Mouse (Mus musculus) layer of hippocampus, postnatal 25 days (tissue): Measurements from ENCODE around the gene Svs5. TPM values are rescaled to one million over a fixed set of nuclear protein-coding genes. Genes with fewer than 3 reads are reported as not detected.

ENCODE experiments used
- DNase-seq, 2 experiments: peaks; one replicate each; pipeline ENCODE4 v3.0.0; 2022; ENCODE audit warnings: mixed read lengths in 2 of 2, low spot score in 1 of 2; ENCODE audit errors: extremely low spot score in 1 of 2
- microRNA-seq, 2 experiments: library from miRNA; unstranded; fragments of <30 nt; microRNA quantifications; one replicate each; pipeline ENCODE4 v1.2.0; 2021
- total RNA-seq, 2 experiments: library from RNA; stranded (reverse); gene quantifications; 2 replicates each; pipeline ENCODE4 v1.2.3; 2021

The Svs5 gene
- total RNA-seq, 2 experiments from 2014 or later, result not detected

DNA sequence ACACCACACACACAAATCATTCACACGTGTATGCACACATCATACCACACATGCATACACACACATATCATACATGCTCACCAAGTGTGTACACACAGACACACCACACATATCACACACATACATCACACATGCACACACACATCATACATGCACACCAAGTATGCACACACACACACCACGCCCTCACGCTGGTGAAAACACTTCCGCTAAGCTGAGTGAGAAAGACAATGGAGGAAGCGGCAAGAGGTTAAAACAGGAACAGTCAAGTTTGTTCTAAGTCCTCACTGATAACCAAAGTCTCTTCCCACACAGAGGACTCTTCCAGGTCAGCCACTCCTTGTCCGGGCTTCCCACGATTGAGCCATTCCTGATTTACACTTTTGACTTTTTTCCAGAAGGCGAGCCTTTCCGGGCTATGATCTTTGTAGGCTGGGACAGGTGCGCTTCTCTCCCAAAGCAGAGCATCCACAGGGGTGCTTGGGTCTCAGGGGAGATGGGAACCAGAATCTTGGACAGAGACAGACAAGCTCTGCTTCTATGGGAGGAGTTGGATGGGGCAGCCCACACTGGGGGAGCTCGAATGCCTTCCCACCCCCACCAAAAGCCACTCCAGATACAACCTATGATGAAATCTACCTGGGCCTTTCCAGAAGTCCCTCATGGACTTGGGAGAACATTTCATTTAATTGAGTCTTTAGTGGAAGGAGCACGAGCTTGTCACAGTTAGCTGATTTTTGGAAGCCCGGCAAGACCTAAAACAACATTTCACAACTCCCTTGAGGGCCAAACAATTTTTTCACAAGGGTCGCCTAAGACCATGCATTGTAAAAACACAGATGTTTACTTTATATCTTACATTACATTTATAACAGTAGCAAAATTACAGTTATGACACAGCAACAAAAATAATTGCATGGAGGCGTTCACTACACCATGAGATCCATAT is 45.2 kb downstream of the Svs5 start:
- DNase-seq, result no peak

DNA sequence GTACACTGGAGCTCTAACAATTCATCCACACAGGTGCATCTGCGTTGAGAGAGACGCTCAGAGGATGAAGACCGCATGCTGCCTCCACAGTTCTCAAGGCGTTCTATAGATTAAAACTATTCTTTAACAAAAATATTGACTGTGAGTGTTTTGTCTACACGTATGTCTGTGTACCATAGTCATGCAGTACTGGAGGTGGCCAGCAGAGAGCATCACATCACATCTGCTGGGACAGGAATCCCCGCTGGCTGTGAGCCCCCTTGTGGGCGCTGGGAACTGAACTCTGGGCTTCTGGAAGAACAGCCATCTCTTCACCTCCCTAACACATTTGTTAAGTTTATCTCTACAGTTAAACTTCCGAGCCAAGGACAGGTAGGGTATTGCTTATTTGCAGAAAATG is 49.2 kb downstream of the Svs5 start:
- DNase-seq, result no peak

DNA sequence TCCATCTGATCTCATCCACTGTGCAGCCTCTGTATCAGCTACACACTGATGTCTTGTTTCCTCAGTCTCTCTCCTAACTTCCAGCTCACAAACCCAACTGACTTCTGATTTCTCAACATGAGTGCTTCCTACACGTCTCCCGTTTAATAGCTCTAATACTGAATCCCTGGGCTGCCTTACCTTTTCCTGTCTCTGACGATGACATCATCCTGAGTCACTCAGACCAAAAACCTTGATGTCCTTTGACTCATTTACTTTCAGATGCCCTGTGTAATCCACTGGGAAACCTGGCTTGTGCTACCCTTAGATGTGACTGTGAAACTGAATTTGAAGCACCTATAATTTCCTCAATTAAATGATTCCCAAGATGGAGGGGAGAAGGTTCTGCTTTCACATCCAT is 50.4 kb downstream of the Svs5 start:
- no peak for DNase-seq

Small RNA genes within 50 kb of the gene (microRNA-seq; reads per million reads assigned to microRNA genes)
- 0 reads per million in 2 experiments for gene Mir7678

Other genes starting within 250 kb of the Svs5 start
- gene Kcns1, start 161.6 kb upstream of the Svs5 start, total RNA-seq, result 1 to 10 TPM; 4.4 to 5.0 TPM
- gene Wfdc5, start 150.0 kb upstream of the Svs5 start, total RNA-seq, result not detected
- not detected for gene Wfdc12, start 142.1 kb upstream of the Svs5 start, total RNA-seq
- gene Wfdc15a, start 132.6 kb upstream of the Svs5 start, total RNA-seq, result not detected
- gene Wfdc15b, start 111.1 kb upstream of the Svs5 start, total RNA-seq, result not detected
- not detected for gene Svs2, start 94.3 kb upstream of the Svs5 start, total RNA-seq
- gene Svs3b, start 76.1 kb upstream of the Svs5 start, total RNA-seq, result not detected
- not detected for gene Svs4, start 54.3 kb upstream of the Svs5 start, total RNA-seq
- not detected for gene Svs3a, start 43.5 kb upstream of the Svs5 start, total RNA-seq
- gene Svs6, start 16.0 kb upstream of the Svs5 start, total RNA-seq, result not detected
- gene Slpi, start 56.4 kb downstream of the Svs5 start, total RNA-seq, result under 1 TPM; 0.59 to 0.68 TPM
- gene Rbpjl, start 70.4 kb downstream of the Svs5 start, total RNA-seq, result under 1 TPM; 0.34 to 0.45 TPM
- gene Matn4, start 72.4 kb downstream of the Svs5 start, total RNA-seq, result 10 to 100 TPM; 13.0 to 17.5 TPM
- 100 to 1,000 TPM; 101 to 146 TPM for gene Sdc4, start 111.1 kb downstream of the Svs5 start, total RNA-seq
- 10 to 100 TPM; 41.0 to 45.2 TPM for gene Sys1, start 124.2 kb downstream of the Svs5 start, total RNA-seq
- 10 to 100 TPM in 1 of 2 experiments, 1 to 10 TPM in 1; 3.9 to 11.3 TPM for gene Gm20458, start 128.2 kb downstream of the Svs5 start, total RNA-seq
- gene Trp53tg5, start 141.0 kb downstream of the Svs5 start, total RNA-seq, result not detected
- gene Dbndd2, start 153.4 kb downstream of the Svs5 start, total RNA-seq, result 100 to 1,000 TPM; 116 to 118 TPM
- 10 to 100 TPM; 85.3 to 87.3 TPM for gene Pigt, start 164.8 kb downstream of the Svs5 start, total RNA-seq
- gene Wfdc2, start 229.7 kb downstream of the Svs5 start, total RNA-seq, result under 1 TPM in 1 of 2 experiments, not detected in 1; 0.34 TPM
- not detected for gene Spint3, start 240.7 kb downstream of the Svs5 start, total RNA-seq